Mouse (Mus musculus) embryonic facial prominence, embryonic 12.5 days (tissue): ENCODE results near the gene Ankrd55. TPM values are rescaled to one million over a fixed set of nuclear protein-coding genes. Genes with fewer than 3 reads are reported as not detected.

ENCODE experiments used
- ATAC-seq: fragments of 200-750 bp; cut with Nextera tagmentation; 2 replicates; pipeline ENCODE4 v1.8.0; 2017; ENCODE audit not compliant: insufficient number of reproducible peaks, insufficient read depth, low FRiP score, low TSS enrichment
- H3K27ac ChIP-seq: fragments of 300-500 bp; sonication (generic); 2 replicates; pipeline ENCODE4 v1.5.1; 2016; ENCODE audit warnings: mild to moderate bottlenecking
- H3K27me3 ChIP-seq: fragments of 300-500 bp; sonication (generic); 2 replicates; pipeline ENCODE4 v1.6.1; 2016; ENCODE audit warnings: mild to moderate bottlenecking, moderate library complexity
- H3K36me3 ChIP-seq: fragments of 300-500 bp; sonication (generic); 2 replicates; pipeline ENCODE4 v1.6.1; 2016; ENCODE audit warnings: mild to moderate bottlenecking
- H3K4me1 ChIP-seq: fragments of 300-500 bp; sonication (generic); 2 replicates; pipeline ENCODE4 v1.6.1; 2016
- H3K4me2 ChIP-seq: fragments of 300-500 bp; sonication (generic); replicated peaks from 2 replicates; pipeline ENCODE4 v1.6.1; 2016; ENCODE audit warnings: mild to moderate bottlenecking, moderate library complexity
- H3K4me3 ChIP-seq: fragments of 300-500 bp; sonication (generic); 2 replicates; pipeline ENCODE4 v1.5.1; 2016; ENCODE audit warnings: mild to moderate bottlenecking
- H3K9ac ChIP-seq: fragments of 300-500 bp; sonication (generic); 2 replicates; pipeline ENCODE4 v1.6.1; 2016; ENCODE audit warnings: mild to moderate bottlenecking, moderate library complexity
- H3K9me3 ChIP-seq: fragments of 300-500 bp; sonication (generic); 2 replicates; pipeline ENCODE4 v1.6.1; 2016; ENCODE audit warnings: mild to moderate bottlenecking, moderate library complexity
- WGBS: fragments of 180-500 bp; shearing (Covaris S2); methylation state at CpG from one replicate; pipeline ENCODE4 v1.1.7; 2016; 5-methylcytosine and 5-hydroxymethylcytosine counted together
- polyA plus RNA-seq: library from polyadenylated mRNA; unstranded; fragments of >200 nt; fragmentation: Nextera tagmentation; extraction: Ambion mirVana; gene quantifications from 2 replicates; pipeline ENCODE4 v1.2.1, GENCODE M21; 2016

The Ankrd55 gene
- polyA plus RNA-seq, 1 experiment from 2014 or later, result 1.8 TPM

DNA sequence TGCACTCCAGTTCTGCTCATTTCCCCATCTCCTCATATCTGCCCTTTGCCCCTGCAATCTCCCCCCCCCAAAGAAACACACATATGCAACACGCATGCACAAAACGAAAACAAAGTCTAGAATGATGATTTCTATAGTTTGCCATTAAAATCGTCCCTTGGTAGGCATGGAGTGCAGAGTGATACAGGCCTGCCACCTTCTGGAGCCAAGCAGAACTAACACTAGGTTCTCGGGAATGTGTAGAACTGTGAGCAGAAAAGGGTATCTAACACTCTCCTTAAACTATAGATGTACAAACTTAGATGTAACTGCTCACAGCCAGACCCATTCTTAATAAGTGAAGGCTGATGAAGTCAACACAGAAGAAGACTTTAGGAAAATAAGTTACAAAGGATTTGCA is 23.6 kb upstream of the Ankrd55 start:
- Histone ChIP-seq H3K9ac (no peak overlapping the region), H3K4me1 (peaks cover 3% of the 10 kb centered on the region; the same call in 1 of the 2 replicates), H3K4me2 (no peak overlapping the region), H3K36me3 (no peaks in the 10 kb centered on the region), H3K4me3 (no peak overlapping the region), H3K27me3 (no peaks in the 10 kb centered on the region), H3K27ac (no peak overlapping the region), H3K9me3 (no peaks in the 10 kb centered on the region)
- WGBS, result 17% methylated on average over 4 of the region's 4 CpGs
- no peak; the same call in 1 of the 2 replicates for ATAC-seq

DNA sequence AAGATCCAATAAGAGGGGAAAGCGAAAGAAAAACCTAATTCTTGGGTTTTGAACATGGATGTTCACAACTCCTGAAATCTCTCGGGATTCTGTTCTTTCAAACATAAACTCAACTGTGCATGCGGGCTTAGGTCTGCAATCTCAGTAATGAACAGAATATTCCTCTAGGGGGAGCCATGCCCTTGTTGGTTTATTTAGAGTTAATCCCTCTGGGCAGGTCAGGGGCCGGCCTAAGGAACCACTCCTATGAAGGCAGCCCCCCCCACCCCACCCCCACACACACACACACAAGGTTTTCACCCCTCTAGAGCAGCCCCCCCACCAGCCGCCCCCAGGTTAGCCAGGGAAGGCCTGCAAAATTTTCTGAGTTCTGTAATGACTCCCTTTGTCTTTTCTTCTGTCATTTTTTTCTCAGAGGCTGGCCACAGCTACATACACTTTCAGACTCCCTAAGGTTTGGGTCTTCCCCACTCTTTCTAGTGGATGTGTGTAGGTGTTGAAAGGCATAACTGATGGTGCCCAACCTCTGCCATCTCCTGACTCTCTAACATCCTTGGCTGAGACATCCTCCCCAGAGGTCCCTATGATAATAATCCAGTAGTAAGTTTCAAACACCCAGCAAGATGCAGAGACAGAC is 16.2 kb upstream of the Ankrd55 start:
- H3K27ac ChIP-seq, result no peak overlapping the region
- no peaks in the 10 kb centered on the region for H3K36me3 ChIP-seq
- no peak overlapping the region for H3K9ac ChIP-seq
- H3K27me3 ChIP-seq, result no peaks in the 10 kb centered on the region
- no peaks in the 10 kb centered on the region for H3K4me1 ChIP-seq
- peak; percentile 22; the same call in 1 of the 2 replicates for ATAC-seq
- H3K9me3 ChIP-seq, result no peaks in the 10 kb centered on the region
- no peak overlapping the region for H3K4me3 ChIP-seq
- 13% methylated on average over 5 of the region's 5 CpGs for WGBS
- H3K4me2 ChIP-seq, result no peak overlapping the region

DNA sequence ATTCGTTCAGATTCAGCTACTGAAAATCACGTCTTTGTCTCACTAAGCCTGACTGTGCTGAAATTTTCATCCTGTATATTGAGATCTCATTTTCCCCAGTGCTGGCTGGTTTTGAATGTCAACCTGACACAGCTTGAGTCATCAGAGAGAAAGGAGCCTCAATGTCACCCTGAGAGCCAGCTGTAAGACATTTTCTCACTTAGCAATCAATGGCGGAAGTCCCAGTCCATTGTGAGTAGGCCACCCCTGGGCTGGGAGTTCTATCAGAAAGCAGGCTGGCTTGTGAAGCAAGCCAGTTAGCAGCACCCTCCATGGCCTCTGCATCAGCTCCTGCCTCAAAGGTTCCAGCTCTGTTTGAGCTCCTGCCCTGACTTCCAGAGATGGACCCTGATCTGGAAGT is 13.6 kb upstream of the Ankrd55 start:
- ATAC-seq, result no peak
- Histone ChIP-seq H3K4me3 (no peak overlapping the region), H3K9ac (no peak overlapping the region), H3K4me2 (no peak overlapping the region), H3K27ac (0 out of 2 replicates have a peak overlapping the region, but pooled peaks have one; percentile 7), H3K9me3 (no peaks in the 10 kb centered on the region), H3K27me3 (no peaks in the 10 kb centered on the region), H3K36me3 (no peaks in the 10 kb centered on the region), H3K4me1 (no peaks in the 10 kb centered on the region)
- WGBS, result 60% methylated on average over 3 of the region's 3 CpGs

DNA sequence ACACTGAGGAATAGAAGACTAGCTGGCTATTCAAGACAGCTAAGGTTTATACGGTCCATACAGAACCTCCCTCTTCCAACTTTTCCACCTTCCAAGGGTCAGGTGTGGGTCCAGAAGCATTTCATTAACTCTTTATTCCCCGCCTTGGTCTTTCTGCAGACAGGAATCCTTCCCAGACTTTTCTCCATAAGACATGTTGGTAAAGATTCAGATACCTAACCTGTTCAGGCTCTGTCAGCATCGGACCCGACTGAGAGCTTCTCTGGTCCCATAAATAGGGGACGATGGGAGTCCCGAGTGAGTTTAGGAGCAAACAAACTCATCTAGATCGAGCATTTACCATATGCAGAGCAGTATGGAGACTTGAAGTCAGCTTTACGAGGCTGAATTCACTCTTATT is 12.3 kb upstream of the Ankrd55 start:
- no peak for ATAC-seq
- no peak overlapping the region for H3K4me3 ChIP-seq
- 85% methylated on average over 8 of the region's 8 CpGs for WGBS

DNA sequence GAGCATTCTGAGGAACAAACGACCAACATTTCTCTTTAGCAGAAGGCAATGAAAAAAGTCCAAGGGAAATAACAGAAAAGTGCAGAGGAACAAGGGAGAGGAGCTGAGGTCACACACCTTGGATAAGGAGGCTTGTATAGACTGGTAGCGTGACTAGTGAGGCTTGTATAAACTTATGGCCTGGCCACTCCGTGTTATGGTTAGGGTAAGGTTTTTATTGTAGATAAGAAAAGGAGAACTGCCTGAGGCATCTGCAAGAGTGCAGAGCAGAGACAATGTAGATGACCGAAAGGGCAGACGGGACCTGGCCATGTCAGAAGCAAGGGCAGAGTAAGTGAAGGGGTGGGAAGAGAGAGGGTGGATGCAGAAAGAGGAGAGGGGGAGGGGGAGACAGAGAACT is 10.7 kb upstream of the Ankrd55 start:
- no peak for ATAC-seq
- WGBS, result 75% methylated on average over 5 of the region's 5 CpGs
- H3K27me3 ChIP-seq, result no peaks in the 10 kb centered on the region
- no peak overlapping the region for H3K9ac ChIP-seq
- no peak overlapping the region for H3K4me2 ChIP-seq
- no peak overlapping the region for H3K4me3 ChIP-seq
- H3K36me3 ChIP-seq, result no peaks in the 10 kb centered on the region
- H3K27ac ChIP-seq, result no peak overlapping the region
- no peaks in the 10 kb centered on the region for H3K4me1 ChIP-seq
- no peaks in the 10 kb centered on the region for H3K9me3 ChIP-seq

More for the DNA sequence above, 12.3 kb upstream of the Ankrd55 start:
- no peak overlapping the region for H3K9ac ChIP-seq
- no peaks in the 10 kb centered on the region for H3K9me3 ChIP-seq
- H3K36me3 ChIP-seq, result no peaks in the 10 kb centered on the region
- no peak overlapping the region for H3K4me2 ChIP-seq
- H3K27ac ChIP-seq, result no peak overlapping the region
- no peaks in the 10 kb centered on the region for H3K27me3 ChIP-seq
- no peaks in the 10 kb centered on the region for H3K4me1 ChIP-seq

DNA sequence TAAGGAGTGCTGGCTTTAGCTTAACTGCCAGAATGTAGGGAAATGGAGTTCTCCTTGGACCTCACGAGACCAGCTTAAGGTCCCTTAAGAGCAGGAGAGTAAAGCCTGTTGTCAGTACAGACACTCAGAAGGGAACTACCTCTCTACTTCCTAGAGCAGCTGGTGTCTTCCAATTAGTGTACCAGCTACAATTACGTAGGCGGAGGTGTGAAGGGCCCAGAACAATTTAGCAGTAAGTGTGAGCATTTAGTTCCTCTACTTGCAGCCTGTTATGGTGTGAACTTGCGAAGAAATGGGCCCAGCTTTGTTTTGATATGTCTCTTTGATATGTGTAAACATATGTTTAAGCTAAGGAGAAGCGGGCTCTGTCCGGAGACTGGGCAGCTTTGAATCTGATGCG is 10.0 kb upstream of the Ankrd55 start:
- Histone ChIP-seq H3K9ac (no peak overlapping the region), H3K4me3 (no peak overlapping the region), H3K4me2 (no peak overlapping the region), H3K36me3 (no peaks in the 10 kb centered on the region), H3K9me3 (no peaks in the 10 kb centered on the region), H3K27me3 (no peaks in the 10 kb centered on the region), H3K4me1 (no peaks in the 10 kb centered on the region), H3K27ac (no peak overlapping the region)
- ATAC-seq, result no peak
- WGBS, result 74% methylated on average over 7 of the region's 7 CpGs

DNA sequence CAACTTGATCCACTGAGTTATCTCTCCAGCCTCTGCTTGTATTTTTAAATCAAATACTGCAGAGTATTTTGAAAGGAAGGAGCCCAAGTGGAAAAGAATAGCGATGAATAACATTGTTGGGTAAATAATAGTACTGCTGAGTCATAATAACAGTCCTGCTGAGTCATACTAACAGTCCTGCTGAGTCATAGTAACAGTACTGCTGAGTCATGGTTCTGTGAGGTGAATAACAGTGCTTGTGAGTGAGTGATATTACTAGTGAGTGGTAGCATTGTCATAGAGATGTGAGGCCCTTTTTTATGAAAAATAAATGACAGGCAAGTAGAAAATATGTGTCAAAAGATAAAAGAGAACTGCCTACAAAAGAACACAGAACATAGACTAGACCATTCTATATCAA is 1.1 kb upstream of the Ankrd55 start:
- Histone ChIP-seq H3K27ac (no peak overlapping the region), H3K36me3 (no peaks in the 10 kb centered on the region), H3K27me3 (no peaks in the 10 kb centered on the region; the same call in 1 of the 2 replicates), H3K9me3 (0 out of 2 replicates have a peak, but pooled peaks cover 4% of the 10 kb centered on the region), H3K9ac (no peak overlapping the region), H3K4me1 (peaks cover 20% of the 10 kb centered on the region), H3K4me3 (no peak overlapping the region), H3K4me2 (no peak overlapping the region)
- no peak for ATAC-seq
- 87% methylated on average over 1 of the region's 1 CpGs for WGBS

DNA sequence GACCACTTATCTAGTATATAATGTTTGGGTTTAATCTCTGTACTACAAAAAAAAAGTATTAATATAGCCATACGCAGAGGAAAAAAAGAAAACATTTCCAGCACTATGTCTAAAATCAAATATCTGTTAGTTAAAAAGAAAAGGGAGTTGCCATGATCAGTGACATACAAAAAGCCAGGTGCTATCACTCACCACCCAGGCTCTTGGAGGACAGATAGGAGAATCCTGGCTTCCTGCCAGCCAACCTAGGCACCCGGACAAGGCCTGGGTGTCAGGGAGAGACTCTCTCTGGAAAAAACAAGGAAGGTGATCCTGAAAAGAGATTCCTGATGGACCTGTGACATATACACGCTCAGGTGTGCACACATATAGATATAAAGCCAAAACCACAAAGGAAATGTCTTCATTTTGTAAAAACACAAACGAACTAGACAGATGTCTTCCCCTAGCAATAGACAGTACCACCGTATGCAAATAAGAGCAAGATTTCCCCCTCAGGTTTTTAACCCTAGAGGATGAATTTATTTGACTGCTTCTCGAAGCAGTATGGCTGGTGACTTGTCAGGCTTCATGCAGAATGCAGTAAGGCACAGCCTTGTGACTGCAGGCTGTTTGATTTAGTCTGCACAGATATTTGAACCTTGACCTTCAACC is 553 bp upstream of the Ankrd55 start:
- Histone ChIP-seq H3K4me1 (peaks cover 20% of the 10 kb centered on the region), H3K4me2 (peak overlapping the region; percentile 47), H3K4me3 (peak overlapping the region; percentile 16), H3K27me3 (no peaks in the 10 kb centered on the region; the same call in 1 of the 2 replicates), H3K9ac (no peak overlapping the region), H3K27ac (peak overlapping the region; percentile 55; the same call in 1 of the 2 replicates), H3K36me3 (no peaks in the 10 kb centered on the region), H3K9me3 (0 out of 2 replicates have a peak, but pooled peaks cover 4% of the 10 kb centered on the region)
- ATAC-seq, result no peak
- WGBS, result 53% methylated on average over 6 of the region's 6 CpGs

DNA sequence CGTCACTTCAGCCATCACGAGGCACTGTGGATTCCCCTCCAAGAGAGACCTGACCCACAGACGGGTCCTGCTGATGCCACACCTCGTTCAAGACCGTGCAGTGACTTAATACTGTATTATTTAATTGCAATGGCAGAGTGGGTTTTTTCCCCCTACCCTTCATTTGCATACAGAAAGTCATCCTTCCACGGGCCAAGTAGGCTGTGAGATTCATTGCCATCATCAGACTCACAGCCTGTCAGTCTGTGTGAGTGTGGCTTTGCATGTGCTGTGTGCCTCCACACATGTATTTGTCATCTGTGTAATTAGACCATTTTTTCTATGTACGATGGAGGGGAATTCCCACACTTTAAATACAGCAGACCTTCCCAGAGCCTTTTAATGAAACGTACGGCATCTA is 1.1 kb downstream of the Ankrd55 start:
- Histone ChIP-seq H3K9ac (no peak overlapping the region), H3K4me2 (0 out of 2 replicates have a peak overlapping the region, but pooled peaks have one; percentile 7), H3K27me3 (no peaks in the 10 kb centered on the region; the same call in 1 of the 2 replicates), H3K36me3 (no peaks in the 10 kb centered on the region), H3K27ac (no peak overlapping the region), H3K4me1 (peaks cover 20% of the 10 kb centered on the region), H3K9me3 (0 out of 2 replicates have a peak, but pooled peaks cover 4% of the 10 kb centered on the region), H3K4me3 (no peak overlapping the region)
- 76% methylated on average over 9 of the region's 9 CpGs for WGBS
- no peak for ATAC-seq

DNA sequence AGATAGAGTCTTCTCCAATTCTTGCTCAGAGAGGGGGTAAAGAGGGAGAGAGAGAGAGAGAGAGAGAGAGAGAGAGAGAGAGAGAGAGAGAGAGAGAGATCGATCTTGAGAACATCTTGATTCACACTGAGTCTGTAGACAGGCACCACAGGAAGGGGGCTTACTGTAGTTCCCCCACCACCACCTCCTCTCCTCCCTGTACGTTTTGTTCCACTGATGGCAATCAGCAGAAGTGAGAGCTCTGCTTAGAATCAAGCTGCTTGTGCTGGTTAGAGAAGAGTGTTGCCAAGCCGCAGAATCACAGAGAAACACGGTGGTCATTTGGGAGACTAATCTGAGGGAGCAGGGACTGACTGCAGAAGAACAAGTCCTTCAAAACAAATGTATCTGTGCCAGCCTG is 1.7 kb downstream of the Ankrd55 start:
- Histone ChIP-seq H3K27ac (no peak overlapping the region), H3K36me3 (no peaks in the 10 kb centered on the region), H3K9me3 (no peaks in the 10 kb centered on the region), H3K27me3 (no peaks in the 10 kb centered on the region; the same call in 1 of the 2 replicates), H3K4me1 (peaks cover 20% of the 10 kb centered on the region), H3K9ac (no peak overlapping the region), H3K4me3 (no peak overlapping the region), H3K4me2 (no peak overlapping the region)
- no peak for ATAC-seq
- WGBS, result 48% methylated on average over 4 of the region's 4 CpGs

DNA sequence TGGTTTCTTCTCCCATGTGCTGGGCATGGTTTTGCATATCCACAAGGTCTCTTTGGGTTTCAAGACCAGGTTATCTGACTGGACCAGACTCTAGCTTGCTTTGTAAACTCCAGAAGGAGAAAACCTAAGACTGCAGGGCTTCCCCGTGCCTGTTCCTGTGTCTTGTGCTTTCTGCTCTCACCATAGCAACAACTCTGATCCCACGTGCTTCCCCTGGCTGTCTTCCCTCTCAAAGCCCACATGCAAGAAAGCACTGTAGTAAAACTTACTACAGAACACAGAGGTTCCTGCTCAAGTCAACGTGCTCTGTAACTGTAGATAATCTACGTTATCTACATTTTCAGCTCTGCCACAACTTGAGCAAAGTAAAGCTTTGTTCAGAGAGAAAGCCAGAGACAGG is 4.2 kb downstream of the Ankrd55 start:
- Histone ChIP-seq H3K4me3 (no peak overlapping the region), H3K27ac (no peak overlapping the region), H3K36me3 (no peaks in the 10 kb centered on the region), H3K9me3 (no peaks in the 10 kb centered on the region), H3K4me1 (peaks cover 20% of the 10 kb centered on the region), H3K9ac (no peak overlapping the region), H3K4me2 (no peak overlapping the region), H3K27me3 (no peaks in the 10 kb centered on the region; the same call in 1 of the 2 replicates)
- WGBS, result 72% methylated on average over 4 of the region's 4 CpGs
- ATAC-seq, result no peak

DNA sequence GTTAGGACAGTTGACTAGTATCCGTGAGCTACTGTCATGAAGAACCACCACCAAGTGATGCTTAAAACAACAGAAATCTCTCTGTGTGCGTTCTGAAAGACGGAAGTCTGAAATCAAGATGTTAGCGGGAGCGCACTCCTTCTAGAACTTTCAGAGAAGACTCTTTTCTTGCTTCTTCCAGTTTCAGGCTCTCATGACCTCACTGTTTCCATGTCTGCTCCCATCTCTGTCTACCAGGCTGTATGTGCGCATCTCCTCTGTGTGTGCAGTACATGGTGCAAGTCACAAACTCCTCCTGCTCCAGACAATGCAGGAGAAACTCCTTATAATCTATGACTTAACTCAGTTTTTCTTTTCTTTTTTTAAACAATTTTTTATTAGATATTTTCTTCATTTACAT is 4.8 kb downstream of the Ankrd55 start:
- no peak overlapping the region for H3K27ac ChIP-seq
- no peaks in the 10 kb centered on the region for H3K9me3 ChIP-seq
- H3K4me1 ChIP-seq, result peaks cover 14% of the 10 kb centered on the region
- no peak overlapping the region for H3K9ac ChIP-seq
- H3K36me3 ChIP-seq, result no peaks in the 10 kb centered on the region
- 95% methylated on average over 6 of the region's 6 CpGs for WGBS
- H3K27me3 ChIP-seq, result no peaks in the 10 kb centered on the region; the same call in 1 of the 2 replicates
- H3K4me3 ChIP-seq, result no peak overlapping the region
- no peak overlapping the region for H3K4me2 ChIP-seq
- ATAC-seq, result no peak
